Mouse (Mus musculus) hindbrain, postnatal 0 days (tissue): Measurements from ENCODE around the gene Cfap126. TPM values are rescaled to one million over a fixed set of nuclear protein-coding genes. Genes with fewer than 3 reads are reported as not detected.

Experiments
- ATAC-seq: fragments of 200-750 bp; cut with Nextera tagmentation; 2 replicates; pipeline ENCODE4 v1.8.0; 2017; ENCODE audit warnings: mild to moderate bottlenecking, moderate TSS enrichment, moderate library complexity
- DNase-seq: peaks from one replicate; pipeline ENCODE4 v3.0.0-alpha.2; 2015; ENCODE audit warnings: low spot score
- H3K27ac ChIP-seq: fragments of 300-500 bp; sonication (generic); 2 replicates; pipeline ENCODE4 v1.5.1; 2014; ENCODE audit warnings: mild to moderate bottlenecking
- H3K27me3 ChIP-seq: fragments of 300-500 bp; sonication (generic); 2 replicates; pipeline ENCODE4 v1.6.1; 2014; ENCODE audit warnings: low read length, mixed read lengths; ENCODE audit not compliant: insufficient read depth
- H3K36me3 ChIP-seq: fragments of 300-500 bp; sonication (generic); 2 replicates; pipeline ENCODE4 v1.6.1; 2014; ENCODE audit warnings: low read length, mixed read lengths; ENCODE audit not compliant: insufficient read depth
- H3K4me1 ChIP-seq: fragments of 300-500 bp; sonication (generic); 2 replicates; pipeline ENCODE4 v1.6.1; 2014; ENCODE audit warnings: antibody characterized with exemption, low read length, mixed read lengths; ENCODE audit not compliant: insufficient read depth
- H3K4me2 ChIP-seq: fragments of 300-500 bp; sonication (generic); 2 replicates; pipeline ENCODE4 v1.6.1; 2014; ENCODE audit warnings: low read depth, mild to moderate bottlenecking, low read length, moderate library complexity, mixed read lengths
- H3K4me3 ChIP-seq: fragments of 300-500 bp; sonication (generic); 2 replicates; pipeline ENCODE4 v1.5.1; 2014; ENCODE audit warnings: low read length
- H3K9ac ChIP-seq: fragments of 300-500 bp; sonication (generic); replicated peaks from 2 replicates; pipeline ENCODE4 v1.6.1; 2014; ENCODE audit warnings: mild to moderate bottlenecking, low read length, moderate library complexity, mixed read lengths
- H3K9me3 ChIP-seq: fragments of 300-500 bp; sonication (generic); 2 replicates; pipeline ENCODE4 v1.6.1; 2016; ENCODE audit warnings: low read length, mixed read lengths
- CTCF ChIP-seq: IDR thresholded peaks from 2 replicates; pipeline ENCODE4 v1.5.1; 2016; ENCODE audit warnings: antibody characterized with exemption, control low read depth, low read depth
- WGBS: fragments of 180-500 bp; shearing (Covaris S2); extraction: QIAGEN DNeasy Blood & Tissue Kit; methylation state at CpG from one replicate; pipeline ENCODE4 v1.1.7; 2014; 5-methylcytosine and 5-hydroxymethylcytosine counted together
- polyA plus RNA-seq: library from polyadenylated mRNA; unstranded; fragments of >200 nt; fragmentation: Nextera tagmentation; extraction: Ambion mirVana; gene quantifications from 2 replicates; pipeline ENCODE4 v1.2.1, GENCODE M21; 2015
- total RNA-seq: library from RNA; depleted of rRNA; stranded (reverse); fragments of >200 nt; gene quantifications from 2 replicates; pipeline ENCODE4 v1.2.3, GENCODE M21; 2014

Cfap126 gene
- total and polyA plus RNA-seq, 2 experiments from 2014 or later = 2.7 to 12.2 TPM

- ATAC-seq (no peak), DNase-seq (no peak)
- 39% methylated on average over 2 of the region's 2 CpGs for WGBS
- Histone ChIP-seq H3K4me3 (no peak overlapping the region), H3K36me3 (no peaks in the 10 kb centered on the region), H3K4me2 (no peak overlapping the region), H3K9ac (no peak overlapping the region), H3K27me3 (no peaks in the 10 kb centered on the region), H3K9me3 (no peaks in the 10 kb centered on the region), H3K27ac (no peak overlapping the region), H3K4me1 (no peaks in the 10 kb centered on the region)
- TF ChIP-seq CTCF = no peak
These were observed 16.1 kb upstream of the Cfap126 start for GRCm38 (mm10) chr1:171097612-171098011.

- WGBS = 61% methylated on average over 2 of the region's 2 CpGs
- H3K4me3 ChIP-seq = no peak overlapping the region
- H3K4me2 ChIP-seq = peak overlapping the region; percentile 58; the same call in 1 of the 2 replicates
These were observed 12.7 kb upstream of the Cfap126 start for GRCm38 (mm10) chr1:171101033-171101432.

GRCm38 (mm10) chr1:171101733-171102546 is 11.8 kb upstream of the Cfap126 start:
- WGBS = under 1% methylated on average over 40 of the region's 40 CpGs

More at GRCm38 (mm10) chr1:171101033-171101432, 12.7 kb upstream of the Cfap126 start:
- Histone ChIP-seq H3K36me3 (no peaks in the 10 kb centered on the region), H3K27me3 (no peaks in the 10 kb centered on the region), H3K27ac (no peak overlapping the region), H3K9me3 (no peaks in the 10 kb centered on the region), H3K4me1 (no peaks in the 10 kb centered on the region), H3K9ac (no peak overlapping the region)
- ATAC-seq = no peak
- no peak for DNase-seq
- TF ChIP-seq CTCF = no peak

GRCm38 (mm10) chr1:171102547-171103177 is 11.1 kb upstream of the Cfap126 start:
- Histone ChIP-seq H3K4me1 (no peaks in the 10 kb centered on the region), H3K9ac (peak overlapping the region; percentile 63), H3K36me3 (no peaks in the 10 kb centered on the region), H3K4me2 (peak overlapping the region; percentile 58), H3K27me3 (no peaks in the 10 kb centered on the region), H3K27ac (peak overlapping the region; percentile 86), H3K9me3 (no peaks in the 10 kb centered on the region), H3K4me3 (peak overlapping the region; percentile 69)
- under 1% methylated on average over 35 of the region's 35 CpGs for WGBS
- DNase-seq (peak; percentile 87), ATAC-seq (peak; percentile 94)
- TF ChIP-seq CTCF = no peak

More at GRCm38 (mm10) chr1:171101733-171102546, 11.8 kb upstream of the Cfap126 start:
- no peaks in the 10 kb centered on the region for H3K27me3 ChIP-seq
- peak overlapping the region; percentile 86 for H3K27ac ChIP-seq
- H3K4me3 ChIP-seq = peak overlapping the region; percentile 69
- peak; percentile 86 for DNase-seq
- H3K4me2 ChIP-seq = peak overlapping the region; percentile 58
- peak; percentile 42 for TF ChIP-seq CTCF
- no peaks in the 10 kb centered on the region for H3K9me3 ChIP-seq
- ATAC-seq = peak; percentile 89
- peak overlapping the region; percentile 63 for H3K9ac ChIP-seq
- H3K36me3 ChIP-seq = no peaks in the 10 kb centered on the region
- no peaks in the 10 kb centered on the region for H3K4me1 ChIP-seq

DNA sequence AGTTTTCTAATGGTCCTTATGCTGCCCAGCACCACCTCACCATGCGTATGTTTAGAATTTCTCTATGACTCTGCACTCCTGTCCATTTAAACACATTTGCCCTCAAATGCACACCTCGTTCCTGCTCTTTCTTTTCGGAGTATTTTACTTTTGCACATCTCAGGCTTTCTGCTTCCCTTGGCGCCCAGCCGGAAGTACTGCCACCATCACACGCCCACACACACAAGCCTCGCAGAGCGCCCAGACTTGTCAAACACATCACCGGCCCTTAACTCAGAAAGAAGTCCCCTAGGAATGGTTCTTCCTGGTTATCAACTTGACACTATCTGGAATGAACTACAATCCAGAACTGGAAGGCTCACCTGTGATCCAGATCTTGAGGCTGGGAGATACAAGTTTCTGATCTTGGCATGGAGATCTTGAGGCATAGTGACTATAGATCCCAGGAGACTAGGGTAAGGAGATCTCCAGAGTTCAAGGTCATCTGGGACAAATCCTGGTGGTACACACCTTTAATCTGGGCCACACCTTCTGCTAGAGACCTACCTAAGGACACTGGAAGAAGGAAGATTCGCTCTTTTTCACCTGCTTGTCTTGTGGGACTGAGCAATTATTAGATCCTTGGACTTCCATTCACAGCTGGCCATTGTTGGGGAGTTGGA is 10.4 kb upstream of the Cfap126 start:
- Histone ChIP-seq H3K9me3 (no peaks in the 10 kb centered on the region), H3K4me1 (no peaks in the 10 kb centered on the region), H3K36me3 (no peaks in the 10 kb centered on the region), H3K9ac (0 out of 2 replicates have a peak overlapping the region, but pooled peaks have one; percentile 6), H3K27ac (no peak overlapping the region), H3K4me2 (peak overlapping the region; percentile 58), H3K4me3 (peak overlapping the region; percentile 69), H3K27me3 (no peaks in the 10 kb centered on the region)
- DNase-seq = no peak
- no peak for TF ChIP-seq CTCF
- ATAC-seq = no peak
- WGBS = 10% methylated on average over 10 of the region's 10 CpGs

- Histone ChIP-seq H3K36me3 (no peaks in the 10 kb centered on the region), H3K4me2 (no peak overlapping the region), H3K9ac (no peak overlapping the region), H3K27me3 (no peaks in the 10 kb centered on the region), H3K4me3 (no peak overlapping the region), H3K27ac (no peak overlapping the region), H3K4me1 (no peaks in the 10 kb centered on the region), H3K9me3 (no peaks in the 10 kb centered on the region)
- 77% methylated on average over 6 of the region's 6 CpGs for WGBS
- no peak for TF ChIP-seq CTCF
- no peak for ATAC-seq
- DNase-seq = no peak
These were observed 8.5 kb upstream of the Cfap126 start for GRCm38 (mm10) chr1:171105226-171105625.
